Mouse (Mus musculus): Measurements from ENCODE around the gene Itprid1.

DNA sequence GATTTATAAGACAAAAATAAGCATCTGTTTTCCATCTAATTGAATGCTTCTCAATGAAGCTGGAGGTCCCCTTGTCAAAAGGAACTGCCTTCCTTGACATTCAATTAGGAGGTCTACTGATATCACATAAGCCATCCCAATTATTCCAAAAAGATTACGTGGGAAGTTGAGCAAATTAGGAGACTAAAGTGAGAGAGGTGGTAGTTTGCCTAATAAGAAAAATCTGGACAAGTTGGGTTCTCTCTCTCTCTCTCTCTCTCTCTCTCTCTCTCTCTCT is 65.6 kb downstream of the Itprid1 start:
- TF ChIP-seq CTCF (IDR thresholded peaks at IDR 0.05; ENCODE audit: control insufficient read depth, insufficient read depth, insufficient read length), result no peak
- no peak for TF ChIP-seq CEBPB (IDR thresholded peaks at IDR 0.05; ENCODE audit: low read depth)
- TF ChIP-seq MYOG (IDR thresholded peaks at IDR 0.05; ENCODE audit: control insufficient read depth, extremely low read depth, insufficient read length), result no peak
- no peak for TF ChIP-seq MAX (IDR thresholded peaks at IDR 0.05)

Data from C2C12 (cell line).